Mouse (Mus musculus) ES-Bruce4 (cell line): ENCODE data around the gene Atpaf2.

ENCODE experiments used
- CTCF ChIP-seq: IDR thresholded peaks from one replicate; pipeline ENCODE4 v1.8.1; 2011; ENCODE audit warnings: low read depth, low read length
- EP300 ChIP-seq: IDR thresholded peaks from 2 replicates; pipeline ENCODE4 v1.6.1; 2011; ENCODE audit warnings: low read depth, low read length; ENCODE audit not compliant: insufficient read depth
- POLR2A ChIP-seq: IDR thresholded peaks from one replicate; pipeline ENCODE4 v1.8.1; 2011; ENCODE audit warnings: low read length; ENCODE audit not compliant: insufficient read depth

DNA sequence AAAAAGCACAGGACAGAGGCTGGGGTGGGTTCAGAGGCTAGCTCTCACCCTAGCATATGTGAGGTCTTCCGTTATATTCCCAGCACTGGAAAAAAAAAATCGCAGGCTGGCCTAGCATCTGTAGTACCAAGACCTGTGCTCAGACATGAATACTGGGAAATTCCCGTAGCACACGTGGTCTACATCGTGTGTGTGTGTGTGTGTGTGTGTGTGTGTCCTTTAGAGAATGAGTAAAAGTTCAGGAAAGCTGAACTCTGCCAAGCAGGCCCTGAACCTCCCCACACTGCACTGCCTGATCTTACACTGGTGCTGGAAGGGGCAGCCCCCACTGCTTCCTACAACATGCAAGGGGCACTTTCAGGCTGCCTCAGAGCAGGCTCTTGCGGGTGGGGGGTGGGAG is 43.8 kb downstream of the Atpaf2 start:
- TF ChIP-seq CTCF (no peak), POLR2A (no peak), EP300 (no peak)
